Mouse (Mus musculus) hindbrain, embryonic 10.5 days (tissue): ENCODE results near the gene Btbd1. TPM values are rescaled to one million over a fixed set of nuclear protein-coding genes. Genes with fewer than 3 reads are reported as not detected.

Source experiments
- DNase-seq: peaks from one replicate; pipeline ENCODE4 v3.0.0-alpha.2; 2017; ENCODE audit warnings: low spot score
- H3K27ac ChIP-seq: fragments of 300-500 bp; sonication (generic); 2 replicates; pipeline ENCODE4 v1.5.1; 2016; ENCODE audit warnings: mild to moderate bottlenecking, moderate library complexity
- H3K27me3 ChIP-seq: fragments of 300-500 bp; sonication (generic); 2 replicates; pipeline ENCODE4 v1.6.1; 2016; ENCODE audit warnings: mild to moderate bottlenecking; ENCODE audit not compliant: poor library complexity, insufficient read depth, severe bottlenecking
- H3K36me3 ChIP-seq: fragments of 300-500 bp; sonication (generic); 2 replicates; pipeline ENCODE4 v1.6.1; 2016; ENCODE audit warnings: mild to moderate bottlenecking, moderate library complexity
- H3K4me1 ChIP-seq: fragments of 300-500 bp; sonication (generic); replicated peaks from 2 replicates; pipeline ENCODE4 v1.6.1; 2016; ENCODE audit warnings: mild to moderate bottlenecking
- H3K4me3 ChIP-seq: fragments of 300-500 bp; sonication (generic); 2 replicates; pipeline ENCODE4 v1.5.1; 2016; ENCODE audit warnings: mild to moderate bottlenecking, moderate library complexity
- H3K9me3 ChIP-seq: fragments of 300-500 bp; sonication (generic); 2 replicates; pipeline ENCODE4 v1.6.1; 2016; ENCODE audit warnings: mild to moderate bottlenecking, moderate library complexity
- WGBS: fragments of 180-500 bp; shearing (Covaris S2); methylation state at CpG from one replicate; pipeline ENCODE4 v1.1.7; 2016; 5-methylcytosine and 5-hydroxymethylcytosine counted together
- polyA plus RNA-seq: library from polyadenylated mRNA; unstranded; fragments of >200 nt; fragmentation: Nextera tagmentation; extraction: Ambion mirVana; gene quantifications from 2 replicates; pipeline ENCODE4 v1.2.1, GENCODE M21; 2016

Gene Btbd1
- polyA plus RNA-seq, 1 experiment from 2014 or later, result 63.1 TPM

DNA sequence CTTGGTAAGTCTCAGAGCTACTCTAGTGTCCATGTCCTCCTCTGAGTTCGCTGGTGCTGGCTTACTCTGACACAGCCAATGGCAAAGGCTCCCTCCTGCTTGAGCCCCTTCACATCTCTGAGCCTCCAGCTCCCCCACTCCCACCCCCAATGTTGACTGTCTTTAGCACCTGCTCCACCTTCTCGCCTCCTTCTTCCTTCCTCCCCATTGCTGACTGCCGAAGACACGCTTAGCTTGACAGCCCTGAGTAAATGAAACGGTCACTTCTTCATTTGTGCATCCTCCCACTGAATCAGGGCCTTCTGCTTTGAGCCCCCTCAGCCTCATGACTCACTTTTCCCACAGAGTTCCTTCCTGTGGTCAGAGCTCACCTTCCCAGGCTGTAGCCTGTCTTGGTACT is 31.8 kb upstream of the Btbd1 start:
- no peak overlapping the region for H3K4me3 ChIP-seq
- WGBS, result 81% methylated on average over 5 of the region's 5 CpGs
- peaks cover 34% of the 10 kb centered on the region for H3K4me1 ChIP-seq
- peaks cover 57% of the 10 kb centered on the region for H3K27me3 ChIP-seq
- H3K27ac ChIP-seq, result 0 out of 2 replicates have a peak overlapping the region, but pooled peaks have one; percentile 8
- DNase-seq, result no peak
- H3K9me3 ChIP-seq, result no peaks in the 10 kb centered on the region
- H3K36me3 ChIP-seq, result no peaks in the 10 kb centered on the region

DNA sequence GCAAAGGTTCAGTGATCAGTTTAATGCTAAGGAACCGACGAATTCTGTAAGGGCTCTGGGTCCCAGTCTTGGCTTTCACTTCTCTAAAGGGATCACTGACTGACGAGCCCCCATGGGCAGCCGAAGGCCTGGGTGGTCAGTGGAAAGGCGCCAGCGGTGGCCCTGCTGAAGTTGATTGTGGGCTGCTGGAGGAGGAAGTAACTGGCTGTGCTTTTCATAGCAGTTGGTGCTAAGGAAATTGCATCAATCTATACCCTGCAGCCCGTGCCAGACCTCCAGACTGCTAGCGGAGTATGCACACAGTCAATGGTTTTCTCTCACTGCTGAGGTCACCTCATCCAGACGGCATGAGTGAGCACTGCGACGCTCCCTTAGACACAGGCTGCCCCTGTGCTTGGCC is 30.8 kb upstream of the Btbd1 start:
- H3K27ac ChIP-seq, result no peak overlapping the region
- H3K27me3 ChIP-seq, result peaks cover 57% of the 10 kb centered on the region
- H3K36me3 ChIP-seq, result no peaks in the 10 kb centered on the region
- 50% methylated on average over 11 of the region's 11 CpGs for WGBS
- peak overlapping the region; percentile 79 for H3K4me3 ChIP-seq
- no peaks in the 10 kb centered on the region for H3K9me3 ChIP-seq
- DNase-seq, result no peak
- peaks cover 34% of the 10 kb centered on the region for H3K4me1 ChIP-seq

DNA sequence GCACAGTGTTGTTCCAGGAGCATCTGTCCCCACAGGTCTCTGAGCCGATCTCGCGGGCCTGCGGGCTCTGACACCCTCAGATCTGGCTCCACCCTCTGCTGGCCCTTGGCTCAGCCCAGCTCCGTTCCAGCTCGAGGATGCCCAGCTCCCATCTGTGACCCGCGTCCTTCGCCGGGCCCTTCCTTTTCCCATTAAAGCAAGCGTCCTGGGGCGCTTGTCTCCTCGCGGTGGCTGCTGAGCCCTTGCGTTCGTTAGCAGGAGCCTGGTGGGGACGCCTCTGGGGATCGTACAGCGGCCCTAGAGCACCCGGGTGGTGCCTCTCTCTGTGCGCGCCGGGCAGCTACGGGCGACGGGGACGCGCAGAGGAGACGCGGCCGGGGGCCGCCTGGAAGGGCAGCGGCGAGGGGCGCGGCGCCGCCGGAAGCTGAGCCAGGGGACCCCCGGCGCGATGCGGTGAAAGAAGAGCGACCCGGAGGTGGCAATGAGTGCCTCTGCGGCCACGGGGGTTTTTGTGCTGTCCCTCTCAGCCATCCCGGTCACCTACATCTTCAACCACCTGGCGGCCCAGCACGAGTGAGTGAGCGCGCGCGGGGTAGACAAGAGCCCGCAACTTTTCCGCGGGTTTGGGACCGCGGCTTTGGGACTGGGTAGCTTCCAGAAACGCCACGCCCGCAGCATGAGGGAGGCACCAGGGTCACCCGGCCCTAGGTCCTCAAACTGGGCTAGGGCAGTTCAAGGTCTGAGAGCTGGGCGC is 29.9 kb upstream of the Btbd1 start, which contains the start of gene Tm6sf1:
Tm6sf1 (plus strand) TSS at position 34 of the 754 bp plus-strand sequence.
- peak within 1 kb of the TSS; percentile 86 for H3K27ac ChIP-seq

DNA sequence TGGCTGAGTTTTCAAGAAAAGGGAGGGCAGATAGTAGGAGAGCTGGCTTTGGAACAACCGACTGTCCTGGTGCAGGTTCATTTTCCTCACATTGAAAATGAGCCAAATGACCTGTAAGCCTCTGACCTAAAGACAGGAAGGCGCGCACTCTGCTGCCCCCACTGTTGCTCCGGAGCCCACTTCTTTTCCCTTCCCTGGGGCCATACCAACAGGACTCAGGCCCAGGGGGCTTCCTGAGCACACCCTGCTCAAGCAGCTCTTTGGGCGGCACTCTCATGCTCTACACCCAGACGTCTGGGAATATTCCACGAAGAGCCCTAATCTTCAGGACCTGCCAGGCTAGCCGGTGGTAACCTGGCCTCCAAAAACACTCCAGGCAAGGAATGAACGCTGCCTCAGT is 29.0 kb upstream of the Btbd1 start:
- DNase-seq, result no peak
- Histone ChIP-seq H3K4me1 (peaks cover 38% of the 10 kb centered on the region), H3K27me3 (peaks cover 57% of the 10 kb centered on the region), H3K36me3 (no peaks in the 10 kb centered on the region), H3K9me3 (no peaks in the 10 kb centered on the region), H3K4me3 (peak overlapping the region; percentile 79), H3K27ac (no peak overlapping the region)
- 8% methylated on average over 9 of the region's 9 CpGs for WGBS

More for the DNA sequence above, 29.9 kb upstream of the Btbd1 start, which contains the start of gene Tm6sf1:
- WGBS, result under 1% methylated on average over 64 of the region's 64 CpGs
- peaks cover 57% of the 10 kb centered on the region for H3K27me3 ChIP-seq
- peak within 1 kb of the TSS; percentile 79 for H3K4me3 ChIP-seq
- H3K36me3 ChIP-seq, result no peaks in the 10 kb centered on the region
- DNase-seq, result peak; percentile 69
- H3K9me3 ChIP-seq, result no peaks in the 10 kb centered on the region
- peaks cover 40% of the 10 kb centered on the region for H3K4me1 ChIP-seq

GRCm38 (mm10) chr7:81856221-81856620 is 27.0 kb upstream of the Btbd1 start:
- no peaks in the 10 kb centered on the region for H3K36me3 ChIP-seq
- H3K9me3 ChIP-seq, result no peaks in the 10 kb centered on the region
- H3K4me1 ChIP-seq, result peaks cover 33% of the 10 kb centered on the region
- no peak for DNase-seq
- H3K27me3 ChIP-seq, result peaks cover 50% of the 10 kb centered on the region
- H3K27ac ChIP-seq, result no peak overlapping the region
- no peak overlapping the region for H3K4me3 ChIP-seq
- 79% methylated on average over 4 of the region's 4 CpGs for WGBS

DNA sequence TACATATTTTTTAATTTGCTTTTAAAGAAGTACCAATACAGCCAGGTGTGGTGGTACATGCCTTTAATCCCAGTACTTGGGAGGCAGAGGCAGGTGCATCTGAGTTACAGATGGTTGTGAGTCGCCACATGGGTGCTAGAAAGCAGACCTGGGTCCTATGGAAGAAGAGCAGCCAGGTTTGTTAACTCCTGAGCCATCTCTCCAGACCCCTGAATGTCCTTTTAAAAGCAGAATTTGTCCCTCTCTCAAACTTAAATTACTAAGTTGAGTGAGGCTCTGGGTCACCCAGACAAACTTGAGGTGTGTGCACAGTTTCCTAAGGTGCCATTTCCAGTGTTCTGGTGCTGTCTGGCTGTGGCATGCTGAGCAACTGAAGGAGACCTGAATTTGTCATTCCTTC is 26.5 kb upstream of the Btbd1 start, which contains the start of gene Gm10160:
Gm10160 (minus strand) TSS at position 101 of the 400 bp plus-strand sequence.
- 83% methylated on average over 1 of the region's 1 CpGs for WGBS
- no peaks in the 10 kb centered on the region for H3K9me3 ChIP-seq

GRCm38 (mm10) chr7:81854568-81855307 is 25.5 kb upstream of the Btbd1 start:
- 71% methylated on average over 8 of the region's 8 CpGs for WGBS

More for the DNA sequence above, 26.5 kb upstream of the Btbd1 start, which contains the start of gene Gm10160:
- Histone ChIP-seq H3K4me3 (no peak within 1 kb of the TSS), H3K36me3 (no peaks in the 10 kb centered on the region), H3K4me1 (peaks cover 33% of the 10 kb centered on the region), H3K27ac (no peak within 1 kb of the TSS), H3K27me3 (peaks cover 45% of the 10 kb centered on the region)
- DNase-seq, result no peak

GRCm38 (mm10) chr7:81851706-81852105 is 22.5 kb upstream of the Btbd1 start:
- 79% methylated on average over 3 of the region's 3 CpGs for WGBS
- DNase-seq, result no peak
- Histone ChIP-seq H3K4me3 (no peak overlapping the region), H3K27me3 (peaks cover 7% of the 10 kb centered on the region), H3K36me3 (no peaks in the 10 kb centered on the region), H3K4me1 (peaks cover 6% of the 10 kb centered on the region; the same call in 1 of the 2 replicates), H3K27ac (no peak overlapping the region), H3K9me3 (no peaks in the 10 kb centered on the region)

More at GRCm38 (mm10) chr7:81854568-81855307, 25.5 kb upstream of the Btbd1 start:
- H3K27ac ChIP-seq, result no peak overlapping the region
- peaks cover 35% of the 10 kb centered on the region for H3K27me3 ChIP-seq
- DNase-seq, result no peak
- H3K9me3 ChIP-seq, result no peaks in the 10 kb centered on the region
- H3K4me1 ChIP-seq, result peaks cover 26% of the 10 kb centered on the region
- H3K4me3 ChIP-seq, result no peak overlapping the region
- no peaks in the 10 kb centered on the region for H3K36me3 ChIP-seq

DNA sequence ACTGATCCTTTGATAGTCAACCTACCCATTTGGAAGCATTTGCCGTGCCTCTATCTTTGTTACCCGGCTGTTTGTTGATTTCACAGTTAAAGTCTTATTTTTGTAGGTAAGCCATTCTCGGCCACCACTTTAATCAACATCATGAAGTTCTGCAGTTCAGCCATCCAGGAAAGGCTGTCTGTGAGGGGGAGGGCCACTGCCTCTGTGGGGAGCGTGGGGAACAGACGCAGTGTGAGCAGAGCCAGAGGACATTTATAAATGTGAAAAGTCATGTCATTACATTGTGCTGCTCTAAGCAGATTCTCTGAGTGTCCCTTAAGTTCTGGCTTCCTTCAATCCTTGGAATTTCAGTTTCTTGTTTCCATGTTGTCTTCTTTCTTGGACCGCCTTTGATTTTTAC is 20.9 kb upstream of the Btbd1 start:
- H3K27ac ChIP-seq, result no peak overlapping the region
- H3K4me1 ChIP-seq, result peaks cover 6% of the 10 kb centered on the region; the same call in 1 of the 2 replicates
- H3K36me3 ChIP-seq, result no peaks in the 10 kb centered on the region
- H3K4me3 ChIP-seq, result no peak overlapping the region
- no peak for DNase-seq
- no peaks in the 10 kb centered on the region for H3K9me3 ChIP-seq
- H3K27me3 ChIP-seq, result no peaks in the 10 kb centered on the region
- 87% methylated on average over 6 of the region's 6 CpGs for WGBS

- H3K9me3 ChIP-seq, result no peaks in the 10 kb centered on the region
- 90% methylated on average over 7 of the region's 7 CpGs for WGBS
- H3K4me3 ChIP-seq, result no peak overlapping the region
- H3K36me3 ChIP-seq, result no peaks in the 10 kb centered on the region
- H3K27ac ChIP-seq, result no peak overlapping the region
- DNase-seq, result no peak
- peaks cover 2% of the 10 kb centered on the region; the same call in 1 of the 2 replicates for H3K4me1 ChIP-seq
- no peaks in the 10 kb centered on the region for H3K27me3 ChIP-seq
These were observed 20.4 kb upstream of the Btbd1 start for GRCm38 (mm10) chr7:81849633-81850032.

- H3K36me3 ChIP-seq, result no peaks in the 10 kb centered on the region
- DNase-seq, result no peak
- no peaks in the 10 kb centered on the region for H3K9me3 ChIP-seq
- H3K27me3 ChIP-seq, result no peaks in the 10 kb centered on the region
- no peak overlapping the region for H3K27ac ChIP-seq
- no peaks in the 10 kb centered on the region for H3K4me1 ChIP-seq
- 93% methylated on average over 5 of the region's 5 CpGs for WGBS
- H3K4me3 ChIP-seq, result no peak overlapping the region
These were observed 20.0 kb upstream of the Btbd1 start for GRCm38 (mm10) chr7:81849214-81849613.

GRCm38 (mm10) chr7:81847777-81848176 is 18.5 kb upstream of the Btbd1 start:
- Histone ChIP-seq H3K4me1 (no peaks in the 10 kb centered on the region), H3K4me3 (no peak overlapping the region), H3K27me3 (no peaks in the 10 kb centered on the region), H3K36me3 (no peaks in the 10 kb centered on the region), H3K9me3 (no peaks in the 10 kb centered on the region), H3K27ac (no peak overlapping the region)
- no peak for DNase-seq
- 41% methylated on average over 4 of the region's 4 CpGs for WGBS

DNA sequence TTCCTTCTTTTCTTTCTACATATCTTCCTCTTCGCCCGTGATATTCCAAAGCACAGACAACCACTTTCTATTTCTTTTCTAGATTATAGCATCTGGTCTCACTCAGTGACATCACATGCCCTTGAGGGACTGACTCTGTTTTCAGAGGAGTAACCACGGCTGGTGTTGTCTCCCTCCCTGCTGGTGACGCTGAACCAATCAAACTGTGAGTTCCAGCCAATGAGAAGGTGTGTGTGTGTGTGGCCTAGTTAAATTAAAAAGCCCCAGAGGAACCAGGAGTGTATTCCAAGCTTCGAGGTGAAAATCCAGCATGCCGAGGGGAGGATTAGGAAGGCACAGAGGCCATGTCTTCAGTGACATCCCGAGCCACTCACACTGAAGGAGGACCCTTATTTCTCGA is 17.8 kb upstream of the Btbd1 start:
- H3K27me3 ChIP-seq, result no peaks in the 10 kb centered on the region
- H3K9me3 ChIP-seq, result no peaks in the 10 kb centered on the region
- DNase-seq, result no peak
- H3K4me1 ChIP-seq, result no peaks in the 10 kb centered on the region
- no peak overlapping the region for H3K4me3 ChIP-seq
- 52% methylated on average over 8 of the region's 8 CpGs for whole genome bisulfite sequencing
- H3K36me3 ChIP-seq, result no peaks in the 10 kb centered on the region
- no peak overlapping the region for H3K27ac ChIP-seq
